Mouse (Mus musculus): ENCODE results near the gene 4930502E18Rik. TPM values are rescaled to one million over a fixed set of nuclear protein-coding genes. Genes with fewer than 3 reads are reported as not detected.

The 4930502E18Rik gene
- total and polyA plus RNA-seq, 3 experiments = not detected

- H3K4me3 ChIP-seq (ENCODE audit: low read depth, low read length) = no peak overlapping the region
- TF ChIP-seq POLR2AphosphoS5 (IDR thresholded peaks at IDR 0.05; ENCODE audit: insufficient replicate concordance, low read depth, low read length) = no peak
- no peak for TF ChIP-seq CTCF (IDR thresholded peaks at IDR 0.05; ENCODE audit: low read depth, low read length)
- TF ChIP-seq GATA2 (IDR thresholded peaks at IDR 0.05; ENCODE audit: borderline replicate concordance, low read depth, low read length) = no peak
- no peak for TF ChIP-seq TAL1 (conservative IDR thresholded peaks at IDR 0.05; ENCODE audit: low read depth, low read length)
- TF ChIP-seq GATA1 (IDR thresholded peaks at IDR 0.05; ENCODE audit: borderline replicate concordance, low read length) = no peak
- no peak for DNase-seq (ENCODE audit: low spot score)
- H3K4me1 ChIP-seq (ENCODE audit: insufficient read depth, low read depth, low read length) = no peaks in the 10 kb centered on the region
- no peaks in the 10 kb centered on the region for H3K9me3 ChIP-seq (replicated peaks)
- no peaks in the 10 kb centered on the region for H3K36me3 ChIP-seq (replicated peaks)
- no peaks in the 10 kb centered on the region for H3K27me3 ChIP-seq (ENCODE audit: insufficient read depth, low read length)
- no peak for ATAC-seq (ENCODE audit: extremely low read depth, insufficient number of reproducible peaks, low FRiP score, poor library complexity, severe bottlenecking)
These were observed 25.4 kb upstream of the 4930502E18Rik start for GRCm38 (mm10) chrX:53699225-53699624.

- Histone ChIP-seq H3K4me3 (ENCODE audit: low read depth, low read length) (no peak overlapping the region), H3K4me1 (ENCODE audit: insufficient read depth, low read depth, low read length) (no peaks in the 10 kb centered on the region), H3K9me3 (replicated peaks) (no peaks in the 10 kb centered on the region), H3K36me3 (replicated peaks) (no peaks in the 10 kb centered on the region), H3K27me3 (ENCODE audit: insufficient read depth, low read length) (no peaks in the 10 kb centered on the region)
- TF ChIP-seq GATA1 (IDR thresholded peaks at IDR 0.05; ENCODE audit: borderline replicate concordance, low read length) (no peak), TAL1 (conservative IDR thresholded peaks at IDR 0.05; ENCODE audit: low read depth, low read length) (no peak), CTCF (IDR thresholded peaks at IDR 0.05; ENCODE audit: low read depth, low read length) (no peak), POLR2AphosphoS5 (IDR thresholded peaks at IDR 0.05; ENCODE audit: insufficient replicate concordance, low read depth, low read length) (no peak), GATA2 (IDR thresholded peaks at IDR 0.05; ENCODE audit: borderline replicate concordance, low read depth, low read length) (no peak)
- no peak for ATAC-seq (ENCODE audit: extremely low read depth, insufficient number of reproducible peaks, low FRiP score, poor library complexity, severe bottlenecking)
- DNase-seq (ENCODE audit: low spot score) = no peak
These were observed 22.0 kb upstream of the 4930502E18Rik start for GRCm38 (mm10) chrX:53702673-53703072.

- no peaks in the 10 kb centered on the region for H3K36me3 ChIP-seq (replicated peaks)
- H3K4me1 ChIP-seq (ENCODE audit: insufficient read depth, low read depth, low read length) = no peaks in the 10 kb centered on the region
- H3K27me3 ChIP-seq (ENCODE audit: insufficient read depth, low read length) = no peaks in the 10 kb centered on the region
- TF ChIP-seq CTCF (IDR thresholded peaks at IDR 0.05; ENCODE audit: low read depth, low read length) (no peak), GATA2 (IDR thresholded peaks at IDR 0.05; ENCODE audit: borderline replicate concordance, low read depth, low read length) (no peak), POLR2AphosphoS5 (IDR thresholded peaks at IDR 0.05; ENCODE audit: insufficient replicate concordance, low read depth, low read length) (no peak), GATA1 (IDR thresholded peaks at IDR 0.05; ENCODE audit: borderline replicate concordance, low read length) (no peak)
- no peak for ATAC-seq (ENCODE audit: extremely low read depth, insufficient number of reproducible peaks, low FRiP score, poor library complexity, severe bottlenecking)
- no peak overlapping the region for H3K4me3 ChIP-seq (ENCODE audit: low read depth, low read length)
- no peak for DNase-seq (ENCODE audit: low spot score)
- H3K9me3 ChIP-seq (replicated peaks) = peaks cover 6% of the 10 kb centered on the region
These were observed 8.7 kb upstream of the 4930502E18Rik start for GRCm38 (mm10) chrX:53715942-53716322.

- Histone ChIP-seq H3K4me1 (ENCODE audit: insufficient read depth, low read depth, low read length) (no peaks in the 10 kb centered on the region), H3K36me3 (replicated peaks) (no peaks in the 10 kb centered on the region), H3K27me3 (ENCODE audit: insufficient read depth, low read length) (no peaks in the 10 kb centered on the region), H3K9me3 (replicated peaks) (peaks cover 6% of the 10 kb centered on the region), H3K4me3 (ENCODE audit: low read depth, low read length) (no peak overlapping the region)
- TF ChIP-seq POLR2AphosphoS5 (IDR thresholded peaks at IDR 0.05; ENCODE audit: insufficient replicate concordance, low read depth, low read length) = no peak
- no peak for TF ChIP-seq GATA2 (IDR thresholded peaks at IDR 0.05; ENCODE audit: borderline replicate concordance, low read depth, low read length)
- no peak for TF ChIP-seq CTCF (IDR thresholded peaks at IDR 0.05; ENCODE audit: low read depth, low read length)
- TF ChIP-seq GATA1 (IDR thresholded peaks at IDR 0.05; ENCODE audit: borderline replicate concordance, low read length) = no peak
- TF ChIP-seq TAL1 (conservative IDR thresholded peaks at IDR 0.05; ENCODE audit: low read depth, low read length) = no peak
- ATAC-seq (ENCODE audit: extremely low read depth, insufficient number of reproducible peaks, low FRiP score, poor library complexity, severe bottlenecking) = no peak
- no peak for DNase-seq (ENCODE audit: low spot score)
These were observed 8.1 kb upstream of the 4930502E18Rik start for GRCm38 (mm10) chrX:53716323-53717182.

- no peak for ATAC-seq (ENCODE audit: extremely low read depth, insufficient number of reproducible peaks, low FRiP score, poor library complexity, severe bottlenecking)
- no peak for DNase-seq (ENCODE audit: low spot score)
- no peaks in the 10 kb centered on the region for H3K9me3 ChIP-seq (replicated peaks)
- no peaks in the 10 kb centered on the region for H3K4me1 ChIP-seq (ENCODE audit: insufficient read depth, low read depth, low read length)
- H3K36me3 ChIP-seq (replicated peaks) = no peaks in the 10 kb centered on the region
- no peak overlapping the region for H3K4me3 ChIP-seq (ENCODE audit: low read depth, low read length)
- TF ChIP-seq POLR2AphosphoS5 (IDR thresholded peaks at IDR 0.05; ENCODE audit: insufficient replicate concordance, low read depth, low read length) = no peak
- no peak for TF ChIP-seq TAL1 (conservative IDR thresholded peaks at IDR 0.05; ENCODE audit: low read depth, low read length)
- TF ChIP-seq GATA1 (IDR thresholded peaks at IDR 0.05; ENCODE audit: borderline replicate concordance, low read length) = no peak
- no peaks in the 10 kb centered on the region for H3K27me3 ChIP-seq (ENCODE audit: insufficient read depth, low read length)
These were observed 4.3 kb downstream of the 4930502E18Rik start for GRCm38 (mm10) chrX:53728967-53729366.

GRCm38 (mm10) chrX:53752851-53753250 lies 28.2 kb downstream of the 4930502E18Rik start:
- peaks cover 19% of the 10 kb centered on the region for H3K9me3 ChIP-seq (replicated peaks)
- no peaks in the 10 kb centered on the region for H3K4me1 ChIP-seq (ENCODE audit: insufficient read depth, low read depth, low read length)
- no peak for ATAC-seq (ENCODE audit: extremely low read depth, insufficient number of reproducible peaks, low FRiP score, poor library complexity, severe bottlenecking)
- H3K4me3 ChIP-seq (ENCODE audit: low read depth, low read length) = no peak overlapping the region
- no peaks in the 10 kb centered on the region for H3K36me3 ChIP-seq (replicated peaks)
- TF ChIP-seq TAL1 (conservative IDR thresholded peaks at IDR 0.05; ENCODE audit: low read depth, low read length) (no peak), POLR2AphosphoS5 (IDR thresholded peaks at IDR 0.05; ENCODE audit: insufficient replicate concordance, low read depth, low read length) (no peak), CTCF (IDR thresholded peaks at IDR 0.05; ENCODE audit: low read depth, low read length) (no peak), GATA1 (IDR thresholded peaks at IDR 0.05; ENCODE audit: borderline replicate concordance, low read length) (no peak), GATA2 (IDR thresholded peaks at IDR 0.05; ENCODE audit: borderline replicate concordance, low read depth, low read length) (no peak)
- H3K27me3 ChIP-seq (ENCODE audit: insufficient read depth, low read length) = no peaks in the 10 kb centered on the region
- DNase-seq (ENCODE audit: low spot score) = no peak

Measured in G1E (cell line).